Mouse (Mus musculus): ENCODE results near the gene Gpr161. TPM values are rescaled to one million over a fixed set of nuclear protein-coding genes. Genes with fewer than 3 reads are reported as not detected.

The Gpr161 gene
- polyA plus RNA-seq, 1 experiment from 2014 or later: 0.29 TPM

Other genes starting within 250 kb of the Gpr161 start
- gene Tbx19, start 135.0 kb upstream of the Gpr161 start, polyA plus RNA-seq (2015; fragmentation: Nextera tagmentation; extraction: Ambion mirVana): 2.8 and 3.9 TPM in 2 replicates
- gene Sft2d2, start 101.4 kb upstream of the Gpr161 start, polyA plus RNA-seq (2015; fragmentation: Nextera tagmentation; extraction: Ambion mirVana): 21.6 and 22.8 TPM in 2 replicates
- 104 and 113 TPM in 2 replicates for gene Tiprl, start 58.8 kb upstream of the Gpr161 start, polyA plus RNA-seq (2015; fragmentation: Nextera tagmentation; extraction: Ambion mirVana)
- 9.8 and 11.8 TPM in 2 replicates for gene Dcaf6, start 164.7 kb downstream of the Gpr161 start, polyA plus RNA-seq (2015; fragmentation: Nextera tagmentation; extraction: Ambion mirVana)
- gene Mpc2, start 164.8 kb downstream of the Gpr161 start, polyA plus RNA-seq (2015; fragmentation: Nextera tagmentation; extraction: Ambion mirVana): 217 and 219 TPM in 2 replicates
- gene Adcy10, start 189.4 kb downstream of the Gpr161 start, polyA plus RNA-seq (2015; fragmentation: Nextera tagmentation; extraction: Ambion mirVana): not detected in 2 replicates

All from thymus, postnatal 0 days (tissue).